Mouse (Mus musculus): ENCODE measurements at regions not wholly inside any gene's neighbourhood (a gene's known extent, or its start where the extent isn't known, plus 50 kb on each side); places are given as distances from the start of the nearest gene placed in this dataset. TPM values are rescaled to one million over a fixed set of nuclear protein-coding genes. Genes with fewer than 3 reads are reported as not detected.

- DNase-seq (ENCODE audit: low spot score in 2 of 2): no peak
Measured at GRCm38 (mm10) chr8:128282802-128283201, 75.6 kb upstream of the Nrp1 start.

- DNase-seq (ENCODE audit: low spot score in 2 of 2): no peak
Measured at GRCm38 (mm10) chr8:128283365-128283764, 75.0 kb upstream of the Nrp1 start.

DNA sequence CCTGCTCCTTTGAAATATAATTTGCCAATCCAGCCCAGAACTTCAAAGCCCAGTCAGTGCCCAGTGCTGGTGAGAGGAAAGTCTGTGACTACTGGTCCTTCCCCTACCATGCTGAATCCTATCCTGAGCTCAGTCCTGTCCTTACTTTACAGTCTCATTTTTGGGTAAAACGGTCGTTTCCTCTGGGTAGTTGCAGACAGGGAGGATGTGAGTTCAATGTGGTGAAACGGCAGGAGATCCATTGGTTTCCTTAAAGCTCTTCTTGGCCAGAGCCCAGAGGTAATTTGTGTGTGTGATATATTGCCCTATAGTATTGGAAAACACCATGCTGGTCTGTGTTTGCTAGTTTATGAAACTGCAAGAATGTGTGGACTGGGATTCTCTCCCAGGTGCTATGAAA lies 73.6 kb upstream of the Nrp1 start:
- no peak for DNase-seq (ENCODE audit: low spot score in 2 of 2)

DNA sequence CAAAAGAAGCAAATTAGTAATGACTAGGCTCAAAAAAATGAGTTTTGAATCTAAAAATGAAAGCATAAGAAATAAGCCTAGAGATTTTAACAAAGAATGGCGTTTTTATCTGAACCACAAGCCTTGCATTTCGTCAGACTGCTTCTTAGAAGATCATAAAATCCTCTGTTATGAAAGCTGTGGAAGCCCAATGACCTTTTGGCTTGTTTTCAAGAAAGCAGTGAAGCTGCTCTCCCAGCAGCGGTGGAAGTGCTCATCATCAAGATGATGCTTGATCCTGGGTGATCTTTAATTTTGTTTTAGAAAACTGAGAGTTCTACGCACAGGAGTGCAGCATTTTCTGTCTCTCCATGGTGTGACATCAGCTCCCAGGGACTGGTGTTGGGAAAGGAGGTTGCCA lies 68.3 kb upstream of the Nrp1 start:
- DNase-seq (ENCODE audit: low spot score in 2 of 2): no peak

- DNase-seq (ENCODE audit: low spot score in 2 of 2): no peak
Measured at GRCm38 (mm10) chr8:128292394-128292793, 66.0 kb upstream of the Nrp1 start.

DNA sequence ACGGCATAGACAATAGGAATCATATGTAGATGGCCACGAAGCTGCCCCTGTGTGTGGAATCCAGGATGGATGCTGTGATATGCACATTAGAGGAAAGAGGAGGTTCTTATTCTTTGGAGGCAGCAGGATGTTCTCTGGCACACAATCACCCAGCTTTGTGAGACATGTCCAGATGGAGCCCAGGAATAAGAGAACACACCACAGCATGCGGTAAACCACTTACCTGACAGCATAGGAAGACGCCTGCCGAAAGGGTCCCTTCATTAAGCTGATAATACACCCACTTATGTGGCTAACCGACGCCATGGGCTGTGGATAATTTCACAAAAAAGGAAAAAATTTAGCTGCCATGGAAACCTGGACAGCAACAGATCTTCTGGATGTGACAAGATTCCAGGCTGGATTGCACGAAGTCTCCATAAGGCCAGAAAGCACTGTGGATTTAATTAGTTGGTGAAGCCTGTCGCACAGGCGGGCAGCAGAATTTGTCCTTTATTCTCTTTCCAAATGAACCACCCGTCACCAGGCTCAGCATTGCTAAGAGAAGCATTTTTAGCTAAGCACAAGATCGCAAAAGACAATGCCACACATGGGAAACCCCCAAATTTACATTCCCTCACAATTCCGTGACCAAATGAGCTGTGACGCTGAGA lies 61.5 kb upstream of the Nrp1 start:
- DNase-seq (ENCODE audit: low spot score in 2 of 2): no peak

DNA sequence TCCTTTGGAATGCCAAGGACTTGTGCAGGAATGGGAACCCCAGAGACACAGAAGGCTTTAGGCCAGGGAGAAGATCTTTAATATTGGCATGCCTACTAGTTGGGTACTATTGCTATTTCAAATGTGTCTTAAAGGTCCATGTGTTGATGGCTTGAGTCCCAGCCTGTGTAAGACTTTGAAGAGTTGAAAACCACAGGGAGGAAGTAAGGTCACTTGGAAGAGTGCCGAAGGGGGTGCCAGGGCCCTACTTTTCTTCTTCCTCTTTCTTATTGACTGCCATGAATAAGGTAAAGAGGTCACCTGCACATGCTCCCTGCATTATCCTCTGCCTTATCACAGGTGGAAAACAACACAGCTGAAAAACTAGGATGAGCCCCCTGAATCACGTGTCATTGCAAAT lies 56.1 kb upstream of the Nrp1 start:
- no peak for DNase-seq (ENCODE audit: low spot score in 2 of 2)

Small RNA genes lying in the stretch of these regions (microRNA-seq; reads per million reads assigned to microRNA genes)
- gene Mir21c: not detected
